Mouse (Mus musculus): Measurements from ENCODE around the gene Sec61a1. TPM values are rescaled to one million over a fixed set of nuclear protein-coding genes. Genes with fewer than 3 reads are reported as not detected.

The Sec61a1 gene
- polyA plus RNA-seq, 1 experiment from 2014 or later, result 245 TPM

GRCm38 (mm10) chr6:88483111-88483510 is 35.6 kb downstream of the Sec61a1 start:
- H3K9ac ChIP-seq (ENCODE audit: low read depth, low read length), result no peak overlapping the region

GRCm38 (mm10) chr6:88480421-88480820 is 38.3 kb downstream of the Sec61a1 start:
- Histone ChIP-seq H3K9me3 (ENCODE audit: control insufficient read depth, low read length) (no peaks in the 10 kb centered on the region), H3K4me1 (ENCODE audit: control insufficient read depth, insufficient read depth, low read length) (no peaks in the 10 kb centered on the region), H3K27me3 (ENCODE audit: control insufficient read depth, insufficient read depth, low read length) (no peaks in the 10 kb centered on the region), H3K4me3 (ENCODE audit: low read length) (no peak overlapping the region), H3K9ac (ENCODE audit: low read depth, low read length) (no peak overlapping the region), H3K36me3 (ENCODE audit: control insufficient read depth, insufficient read depth, low read length) (peaks cover 86% of the 10 kb centered on the region), H3K27ac (ENCODE audit: low read depth, low read length) (no peak overlapping the region), H3K4me2 (replicated peaks; ENCODE audit: low read depth, low read length) (no peak overlapping the region)
- 35% methylated on average over 6 of the region's 6 CpGs for WGBS
- no peak for ATAC-seq (ENCODE audit: low FRiP score, low TSS enrichment)

More at GRCm38 (mm10) chr6:88483111-88483510, 35.6 kb downstream of the Sec61a1 start:
- Histone ChIP-seq H3K4me2 (replicated peaks; ENCODE audit: low read depth, low read length) (no peak overlapping the region), H3K27me3 (ENCODE audit: control insufficient read depth, insufficient read depth, low read length) (no peaks in the 10 kb centered on the region), H3K36me3 (ENCODE audit: control insufficient read depth, insufficient read depth, low read length) (peaks cover 97% of the 10 kb centered on the region), H3K27ac (ENCODE audit: low read depth, low read length) (no peak overlapping the region), H3K9me3 (ENCODE audit: control insufficient read depth, low read length) (no peaks in the 10 kb centered on the region), H3K4me1 (ENCODE audit: control insufficient read depth, insufficient read depth, low read length) (no peaks in the 10 kb centered on the region), H3K4me3 (ENCODE audit: low read length) (no peak overlapping the region)
- ATAC-seq (ENCODE audit: low FRiP score, low TSS enrichment), result no peak
- WGBS, result 64% methylated on average over 7 of the region's 7 CpGs

DNA sequence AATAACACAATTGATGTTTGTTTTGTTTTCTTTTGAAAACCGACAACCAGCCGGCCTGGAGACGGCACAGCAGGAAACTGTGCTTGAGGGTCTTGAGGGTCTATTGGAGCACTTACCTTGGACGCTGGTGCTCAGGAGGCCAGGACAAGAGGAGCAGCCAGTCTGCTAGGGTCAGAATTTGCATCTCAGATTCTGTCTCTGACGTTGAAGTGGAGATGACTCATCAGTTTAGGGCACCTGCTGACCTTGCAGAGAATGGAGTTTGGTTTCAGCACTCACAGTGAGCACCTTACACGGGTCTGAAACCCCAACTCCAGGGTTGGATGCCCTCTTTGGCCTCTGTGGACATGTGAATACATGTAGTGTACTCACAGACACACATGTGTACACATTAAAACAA is 48.8 kb downstream of the Sec61a1 start:
- Histone ChIP-seq H3K4me2 (replicated peaks; ENCODE audit: low read depth, low read length) (no peak overlapping the region), H3K27ac (ENCODE audit: low read depth, low read length) (no peak overlapping the region), H3K4me3 (ENCODE audit: low read length) (no peak overlapping the region), H3K9me3 (ENCODE audit: control insufficient read depth, low read length) (no peaks in the 10 kb centered on the region), H3K27me3 (ENCODE audit: control insufficient read depth, insufficient read depth, low read length) (no peaks in the 10 kb centered on the region), H3K9ac (ENCODE audit: low read depth, low read length) (no peak overlapping the region), H3K4me1 (ENCODE audit: control insufficient read depth, insufficient read depth, low read length) (peaks cover 9% of the 10 kb centered on the region), H3K36me3 (ENCODE audit: control insufficient read depth, insufficient read depth, low read length) (peaks cover 61% of the 10 kb centered on the region)
- whole genome bisulfite sequencing, result 72% methylated on average over 6 of the region's 6 CpGs
- no peak for ATAC-seq (ENCODE audit: low FRiP score, low TSS enrichment)

GRCm38 (mm10) chr6:88465181-88465920 is 53.4 kb downstream of the Sec61a1 start, which contains the start of gene Ruvbl1:
Gene Ruvbl1, plus strand, starts transcription at chr6:88465409.
- Histone ChIP-seq H3K9me3 (ENCODE audit: control insufficient read depth, low read length) (no peaks in the 10 kb centered on the region), H3K4me1 (ENCODE audit: control insufficient read depth, insufficient read depth, low read length) (peaks cover 9% of the 10 kb centered on the region), H3K4me3 (ENCODE audit: low read length) (peak within 1 kb of the TSS; percentile 64), H3K27ac (ENCODE audit: low read depth, low read length) (no peak within 1 kb of the TSS), H3K27me3 (ENCODE audit: control insufficient read depth, insufficient read depth, low read length) (no peaks in the 10 kb centered on the region), H3K36me3 (ENCODE audit: control insufficient read depth, insufficient read depth, low read length) (peaks cover 29% of the 10 kb centered on the region), H3K9ac (ENCODE audit: low read depth, low read length) (peak within 1 kb of the TSS; percentile 74), H3K4me2 (replicated peaks; ENCODE audit: low read depth, low read length) (peak within 1 kb of the TSS; percentile 75)
- WGBS, result under 1% methylated on average over 38 of the region's 42 CpGs
- ATAC-seq (ENCODE audit: low FRiP score, low TSS enrichment), result peak; percentile 100

- 74% methylated on average over 2 of the region's 2 CpGs for WGBS
Observed at GRCm38 (mm10) chr6:88454545-88454944, 64.2 kb downstream of the Sec61a1 start.

More at GRCm38 (mm10) chr6:88454545-88454944, 64.2 kb downstream of the Sec61a1 start:
- H3K27me3 ChIP-seq (ENCODE audit: control insufficient read depth, insufficient read depth, low read length), result no peaks in the 10 kb centered on the region
- ATAC-seq (ENCODE audit: low FRiP score, low TSS enrichment), result no peak
- H3K4me3 ChIP-seq (ENCODE audit: low read length), result no peak overlapping the region
- no peaks in the 10 kb centered on the region for H3K4me1 ChIP-seq (ENCODE audit: control insufficient read depth, insufficient read depth, low read length)
- H3K9me3 ChIP-seq (ENCODE audit: control insufficient read depth, low read length), result no peaks in the 10 kb centered on the region
- H3K9ac ChIP-seq (ENCODE audit: low read depth, low read length), result no peak overlapping the region
- H3K36me3 ChIP-seq (ENCODE audit: control insufficient read depth, insufficient read depth, low read length), result no peaks in the 10 kb centered on the region
- H3K4me2 ChIP-seq (replicated peaks; ENCODE audit: low read depth, low read length), result no peak overlapping the region
- no peak overlapping the region for H3K27ac ChIP-seq (ENCODE audit: low read depth, low read length)

Other genes starting within 250 kb of the Sec61a1 start
- gene Eefsec, start 72.4 kb downstream of the Sec61a1 start, polyA plus RNA-seq (2014; fragmentation: Nextera tagmentation; extraction: Ambion mirVana), result 49.1 and 49.3 TPM in 2 replicates
- gene Ruvbl1, start 53.5 kb downstream of the Sec61a1 start, polyA plus RNA-seq (2014; fragmentation: Nextera tagmentation; extraction: Ambion mirVana), result 184 and 185 TPM in 2 replicates
- gene Kbtbd12, start 119.0 kb upstream of the Sec61a1 start, polyA plus RNA-seq (2014; fragmentation: Nextera tagmentation; extraction: Ambion mirVana), result 0.24 TPM in 1 of 2 replicates, not detected in the other
- gene Mgll, start 205.5 kb upstream of the Sec61a1 start, polyA plus RNA-seq (2014; fragmentation: Nextera tagmentation; extraction: Ambion mirVana), result 22.8 and 29.9 TPM in 2 replicates